Mouse (Mus musculus) thymus, adult 2 months (tissue): ENCODE results near the gene Otud1.

Experiments
- CTCF ChIP-seq: fragments of 200-500 bp; IDR thresholded peaks from 2 replicates; pipeline ENCODE4 v1.5.1; 2012; ENCODE audit warnings: mild to moderate bottlenecking, control low read depth, low read length, moderate library complexity, borderline replicate concordance; ENCODE audit not compliant: control insufficient read depth, poor library complexity, insufficient read depth; ENCODE audit errors: extremely low read depth
- POLR2A ChIP-seq: fragments of 200-500 bp; IDR thresholded peaks from 2 replicates; pipeline ENCODE4 v1.6.1; 2012; ENCODE audit warnings: mild to moderate bottlenecking, low read length, control low read depth, moderate library complexity; ENCODE audit not compliant: control insufficient read depth, poor library complexity, insufficient read depth; ENCODE audit errors: extremely low read depth

GRCm38 (mm10) chr2:19699573-19700295 lies 42.2 kb downstream of the Otud1 start:
- TF ChIP-seq CTCF (no peak), POLR2A (no peak)
